Mouse (Mus musculus) gastrocnemius, adult 18-20 months (tissue): ENCODE data around the gene Tbcc. TPM values are rescaled to one million over a fixed set of nuclear protein-coding genes. Genes with fewer than 3 reads are reported as not detected.
A peak's percentile ranks its signal among the peaks of the same experiment; 100 is the strongest.
"Not testable (repeated sequence)": the region's sequence is repeated elsewhere in the genome, so short reads cannot be mapped to it uniquely, and the experiment has no call there.

Source experiments
- DNase-seq: peaks from one replicate; pipeline ENCODE4 v3.0.0; 2021; ENCODE audit warnings: low spot score
- long read RNA-seq, 2 experiments: library from polyadenylated mRNA; stranded (forward); transcript quantifications; one replicate each; pipeline ENCODE4 v2.0.0; 2021
- total RNA-seq, 2 experiments: library from RNA; stranded (reverse); gene quantifications; 2 replicates each; pipeline ENCODE4 v1.2.3; 2021

Tbcc gene
- total RNA-seq, result 1 to 10 TPM; 7.1 to 7.4 TPM
- long read RNA-seq, experiment 1, transcript Tbcc-201 (1 exons, 1,164 nt), result major isoform, 21 of 21 reads
- long read RNA-seq, experiment 1, partial matches to known transcripts, result 0 of 21 reads
- long read RNA-seq, experiment 1, other reads (novel, unspliced or antisense), result 0 of 21 reads
- long read RNA-seq, experiment 2, transcript Tbcc-201 (1 exons, 1,164 nt), result major isoform, 20 of 21 reads
- long read RNA-seq, experiment 2, partial matches to known transcripts, result 0 of 21 reads
- long read RNA-seq, experiment 2, other reads (novel, unspliced or antisense), result 1 of 21 reads

DNA sequence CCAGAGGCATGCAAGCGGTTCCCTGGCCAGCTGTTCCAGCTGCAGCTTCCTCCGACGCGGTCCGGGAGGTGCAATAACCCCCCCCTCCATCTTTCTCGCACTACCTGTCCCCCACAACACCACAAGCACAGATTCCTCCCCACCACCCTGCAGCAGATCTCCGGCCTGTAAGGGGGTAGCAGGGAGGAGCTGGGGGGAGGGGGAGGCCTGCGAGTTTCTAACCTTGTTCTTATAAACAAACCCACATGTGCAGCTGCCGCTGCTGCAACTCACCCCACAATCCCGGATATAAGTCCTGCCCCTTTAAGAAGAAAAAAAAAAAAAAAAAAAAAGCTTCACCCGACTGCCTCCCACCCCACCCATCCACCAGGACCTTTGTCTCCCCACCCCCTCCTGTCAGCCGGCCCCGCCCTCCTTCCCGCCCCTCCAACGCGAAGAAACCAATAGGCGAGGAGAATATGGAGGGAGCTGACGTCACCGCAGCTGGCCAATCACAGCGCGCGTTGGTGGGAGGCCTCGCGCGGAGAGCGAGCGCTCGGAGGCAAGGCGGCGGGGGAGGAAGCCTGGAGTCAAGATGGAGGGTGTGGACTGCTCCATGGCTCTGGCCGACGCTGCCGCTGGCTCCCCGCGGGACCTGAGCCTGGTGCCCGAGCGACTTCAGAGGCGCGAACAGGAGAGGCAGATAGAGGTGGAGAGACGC, at the start of gene Tbcc:
Gene Tbcc, plus strand, starts transcription at position 569 of the 700 bp plus-strand sequence.
- DNase-seq, result peak; percentile 97

GRCm38 (mm10) chr17:46843022-46843421, 47.5 kb upstream of the Tbcc start:
- no peak for DNase-seq

DNA sequence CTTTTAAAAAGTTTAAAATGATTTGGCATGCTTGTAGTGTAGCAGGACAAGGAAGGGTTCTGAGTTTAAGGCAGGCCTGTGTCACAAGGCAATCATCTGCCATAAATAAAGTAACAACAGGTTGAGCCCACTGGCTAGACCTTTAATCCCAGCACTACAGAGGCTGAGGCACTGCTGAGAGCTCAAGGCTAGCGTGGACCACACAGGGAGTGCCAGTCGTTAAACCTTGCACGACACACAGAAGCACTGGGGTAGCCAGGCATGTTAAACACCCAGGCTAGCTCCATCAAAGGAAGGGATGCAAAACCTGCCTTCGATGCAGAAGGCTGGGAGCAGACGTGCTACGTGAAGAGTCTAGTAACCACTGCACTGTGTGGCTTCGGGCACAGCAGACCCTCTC, 46.8 kb upstream of the Tbcc start:
- DNase-seq, result no peak

GRCm38 (mm10) chr17:46844811-46845210, 45.7 kb upstream of the Tbcc start:
- DNase-seq, result no peak

GRCm38 (mm10) chr17:46845262-46845661, 45.2 kb upstream of the Tbcc start:
- no peak for DNase-seq

- DNase-seq, result not testable (repeated sequence)
Observed at GRCm38 (mm10) chr17:46846573-46846972, 43.9 kb upstream of the Tbcc start.

DNA sequence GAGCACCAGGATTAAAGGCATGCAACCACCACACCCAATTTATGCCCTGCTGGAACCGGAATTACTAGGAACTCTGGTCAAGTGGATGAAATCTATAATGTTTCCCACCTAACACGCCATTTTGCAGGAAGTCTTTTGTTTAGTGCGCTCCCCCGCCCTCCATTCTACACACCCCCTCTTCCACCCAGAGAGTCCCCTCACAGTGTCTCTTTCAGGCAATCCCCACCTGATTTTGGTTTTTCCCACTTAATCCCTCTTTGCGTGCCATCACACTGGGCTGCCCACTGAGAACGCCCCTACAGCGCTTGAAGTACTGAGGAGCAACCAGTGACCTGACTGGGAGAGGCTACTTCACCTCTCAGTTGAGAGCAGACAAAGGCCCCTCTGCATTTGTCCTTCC, 43.3 kb upstream of the Tbcc start:
- no peak for DNase-seq

DNA sequence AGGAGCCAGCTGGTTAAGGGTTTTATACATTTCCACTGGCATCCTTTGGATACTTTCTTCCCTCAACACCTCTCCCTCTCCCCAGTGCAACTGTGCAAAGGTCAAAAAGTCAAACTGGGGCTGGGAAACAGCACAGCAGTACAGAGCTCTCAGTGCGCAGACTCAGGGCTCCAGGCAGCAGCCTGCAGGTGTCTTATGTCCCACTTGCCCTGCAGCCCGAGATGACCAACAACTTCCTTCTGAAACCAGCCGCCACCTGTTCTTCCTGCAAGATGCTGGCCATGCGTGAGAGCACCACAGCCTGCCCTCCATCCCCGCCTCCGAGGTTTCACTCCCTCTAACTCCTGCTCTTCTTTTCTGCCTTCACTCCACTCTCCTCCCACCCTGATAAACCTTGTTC, 37.8 kb upstream of the Tbcc start:
- no peak for DNase-seq

DNA sequence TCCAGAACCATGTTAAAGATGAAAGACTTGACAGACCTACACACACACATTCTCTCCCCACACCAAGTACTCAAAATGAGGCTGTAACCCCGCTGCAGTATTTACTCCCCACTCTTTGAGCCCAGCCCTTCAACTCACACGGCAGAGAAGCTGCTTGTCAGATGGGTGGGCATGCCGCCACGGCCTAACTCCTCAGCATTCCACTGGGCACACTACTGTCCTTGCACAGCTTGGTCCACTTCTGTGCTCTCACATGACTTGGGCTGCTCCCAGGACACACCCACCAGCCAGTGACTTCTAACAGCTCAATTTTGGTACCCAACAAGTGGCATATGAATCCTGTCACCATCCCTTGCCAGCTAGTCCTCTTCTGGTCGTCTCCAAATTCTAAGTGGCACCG, 37.2 kb upstream of the Tbcc start:
- peak; percentile 73 for DNase-seq

- no peak for DNase-seq
Observed at GRCm38 (mm10) chr17:46854096-46854495, 36.4 kb upstream of the Tbcc start.

GRCm38 (mm10) chr17:46854640-46855110, 35.8 kb upstream of the Tbcc start:
- DNase-seq, result no peak

DNA sequence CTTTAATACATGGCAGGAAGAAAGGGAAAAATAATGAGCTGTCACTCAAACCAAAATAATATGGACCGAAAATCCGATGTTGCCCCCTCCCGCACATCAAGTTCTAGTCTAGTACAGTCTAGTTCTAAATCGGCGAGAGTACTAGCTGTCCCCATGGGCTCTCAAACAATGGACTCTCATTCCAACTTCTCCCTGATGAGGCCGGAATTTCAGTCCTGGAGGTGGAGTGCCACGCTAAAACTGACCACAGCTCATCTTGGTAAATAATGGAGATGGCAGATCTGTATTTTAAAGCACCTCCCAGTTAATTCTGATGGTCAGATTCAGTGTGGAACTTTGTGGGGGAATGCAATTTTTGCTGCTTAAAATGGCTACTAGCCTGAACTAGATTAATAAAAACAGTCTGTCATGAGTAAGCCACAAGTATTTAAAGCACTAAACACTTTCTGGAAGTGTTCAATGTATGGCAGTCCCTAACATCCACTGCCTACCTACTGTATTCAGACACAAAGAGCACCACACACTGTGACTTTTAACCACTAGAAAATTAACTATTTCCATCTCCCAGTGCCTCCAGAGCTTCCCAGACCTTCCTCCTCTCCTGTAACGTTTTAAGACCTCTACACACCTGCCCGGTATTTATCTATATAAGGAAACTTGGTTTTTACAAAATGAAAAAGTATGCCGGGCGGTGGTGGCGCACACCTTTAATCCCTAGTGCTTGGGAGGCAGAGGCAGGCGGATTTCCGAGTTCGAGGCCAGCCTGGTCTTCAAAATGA, 35.0 kb upstream of the Tbcc start:
- DNase-seq, result no peak

DNA sequence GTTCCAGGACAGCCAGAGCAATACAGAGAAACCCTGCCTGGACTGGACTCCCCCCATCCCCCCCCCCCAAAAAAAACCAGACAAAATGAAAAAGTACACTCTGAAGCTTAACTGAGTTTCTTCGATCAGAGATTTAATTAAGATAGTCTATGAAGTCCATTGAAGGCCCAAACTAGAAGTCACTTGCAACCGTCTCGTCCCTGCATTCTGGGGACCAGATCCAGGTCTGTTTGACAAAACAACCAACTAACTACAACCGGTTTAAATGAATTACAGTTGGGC, 34.4 kb upstream of the Tbcc start:
- DNase-seq, result no peak

- peak; percentile 81 for DNase-seq
Observed at GRCm38 (mm10) chr17:46856471-46857360, 33.8 kb upstream of the Tbcc start.

DNA sequence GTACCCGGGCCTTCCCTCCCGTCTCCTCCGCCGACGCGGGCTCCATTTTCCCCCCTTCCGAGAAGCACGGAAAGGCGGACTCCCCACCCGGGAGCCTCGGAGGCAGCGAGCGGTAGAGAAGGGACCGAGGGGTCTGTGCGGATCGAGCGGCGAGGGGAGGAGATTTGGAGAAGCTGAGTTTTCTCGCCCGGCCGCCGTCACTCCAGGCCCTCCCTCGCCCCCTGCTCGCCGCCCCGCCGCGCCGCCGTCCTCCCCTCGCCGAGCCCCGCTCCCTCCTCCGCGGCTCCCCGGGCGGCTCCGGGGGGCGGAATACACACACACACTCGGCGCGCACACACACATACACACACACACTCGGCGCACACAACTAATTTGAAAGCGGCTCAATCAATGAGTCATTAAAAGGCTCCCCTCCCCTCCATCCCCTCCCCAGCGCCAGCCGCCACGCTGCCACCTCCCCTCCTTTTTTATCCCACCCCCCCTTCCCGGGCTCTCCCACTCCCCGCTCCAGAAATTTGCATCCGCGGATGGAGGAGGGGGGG, 33.1 kb upstream of the Tbcc start:
- DNase-seq, result peak; percentile 80

GRCm38 (mm10) chr17:46857903-46858748, 32.4 kb upstream of the Tbcc start, which contains the start of gene Bicral:
Bicral (minus strand) TSS chr17:46858482.
- DNase-seq, result peak; percentile 72

DNA sequence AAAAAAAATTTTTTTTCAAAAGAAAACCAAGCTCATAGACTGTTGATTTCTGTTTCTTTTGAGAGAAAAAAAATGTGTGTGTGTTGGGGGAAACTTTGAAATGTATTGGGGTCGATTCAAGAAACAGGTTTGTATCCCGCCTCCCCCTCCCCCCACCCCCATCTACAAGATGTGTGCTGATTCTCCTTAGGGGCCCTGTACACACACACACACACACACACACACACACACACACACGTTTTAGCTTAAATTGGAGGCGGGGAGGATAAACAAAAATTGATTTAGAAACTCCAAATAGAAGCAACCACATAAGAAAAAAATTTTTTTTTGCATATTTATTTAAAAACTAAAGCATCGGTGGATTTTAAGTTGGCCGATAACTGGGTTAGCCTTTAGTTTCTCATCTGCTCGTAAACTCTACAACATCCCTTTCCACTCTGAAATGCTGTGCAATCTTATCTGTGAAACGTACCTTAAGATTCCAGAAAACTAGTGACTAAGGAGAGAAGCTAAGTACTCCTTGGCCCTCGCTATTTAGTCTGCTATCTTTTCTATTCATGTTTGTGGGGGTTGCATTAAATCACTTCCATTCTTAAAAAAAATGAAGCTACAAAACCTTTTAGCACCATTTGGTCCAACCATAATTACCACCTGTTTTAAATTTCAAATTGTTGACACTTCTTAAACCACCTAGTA, 31.6 kb upstream of the Tbcc start:
- DNase-seq, result no peak

DNA sequence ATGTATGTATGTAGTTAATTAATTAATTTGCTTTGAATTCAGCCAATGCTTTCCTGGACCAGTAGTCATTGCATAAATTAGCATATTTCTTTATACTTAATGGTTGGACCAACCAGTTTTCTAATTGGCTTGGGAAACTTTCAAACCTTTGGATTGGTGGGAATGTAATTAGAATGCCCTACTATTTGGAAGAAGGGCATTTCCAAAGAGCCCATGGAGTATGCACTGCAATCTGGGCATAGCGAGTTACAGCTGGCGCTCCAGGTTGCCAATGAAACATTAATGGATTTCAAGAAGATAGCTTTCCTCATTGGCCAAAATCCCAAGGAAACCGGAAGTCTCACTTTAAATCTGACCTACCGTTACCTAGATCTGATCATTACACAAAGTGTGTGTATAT, 30.4 kb upstream of the Tbcc start:
- DNase-seq, result no peak

- DNase-seq, result no peak
Observed at GRCm38 (mm10) chr17:46864566-46865195, 25.8 kb upstream of the Tbcc start.
